Mouse (Mus musculus) heart, embryonic 11.5 days (tissue): ENCODE results near the gene H2al1g. TPM values are rescaled to one million over a fixed set of nuclear protein-coding genes. Genes with fewer than 3 reads are reported as not detected.

Experiments
- ATAC-seq: fragments of 200-750 bp; cut with Nextera tagmentation; replicated peaks from 2 replicates; pipeline ENCODE4 v1.8.0; 2017; ENCODE audit warnings: moderate library complexity; ENCODE audit not compliant: insufficient number of reproducible peaks, low FRiP score, low TSS enrichment
- H3K27ac ChIP-seq: fragments of 300-500 bp; sonication (generic); 2 replicates; pipeline ENCODE4 v1.5.1; 2014; ENCODE audit warnings: mild to moderate bottlenecking, low read depth, low read length
- H3K27me3 ChIP-seq: fragments of 300-500 bp; sonication (generic); 2 replicates; pipeline ENCODE4 v1.6.1; 2014; ENCODE audit warnings: mild to moderate bottlenecking, low read length, mixed read lengths; ENCODE audit not compliant: control insufficient read depth, insufficient read depth
- H3K36me3 ChIP-seq: fragments of 300-500 bp; sonication (generic); 2 replicates; pipeline ENCODE4 v1.6.1; 2014; ENCODE audit warnings: mild to moderate bottlenecking, low read length, moderate library complexity, mixed read lengths; ENCODE audit not compliant: control insufficient read depth, insufficient read depth
- H3K4me1 ChIP-seq: fragments of 300-500 bp; sonication (generic); 2 replicates; pipeline ENCODE4 v1.6.1; 2014; ENCODE audit warnings: low read length; ENCODE audit not compliant: control insufficient read depth, insufficient read depth
- H3K4me2 ChIP-seq: fragments of 300-500 bp; sonication (generic); 2 replicates; pipeline ENCODE4 v1.6.1; 2014; ENCODE audit warnings: mild to moderate bottlenecking, moderate library complexity
- H3K4me3 ChIP-seq: fragments of 300-500 bp; sonication (generic); 2 replicates; pipeline ENCODE4 v1.5.1; 2014; ENCODE audit warnings: low read depth, low read length
- H3K9ac ChIP-seq: fragments of 300-500 bp; sonication (generic); 2 replicates; pipeline ENCODE4 v1.6.1; 2014; ENCODE audit warnings: mild to moderate bottlenecking, low read depth, low read length, moderate library complexity
- H3K9me3 ChIP-seq: fragments of 300-500 bp; sonication (generic); replicated peaks from 2 replicates; pipeline ENCODE4 v1.6.1; 2016; ENCODE audit warnings: low read length; ENCODE audit not compliant: control insufficient read depth
- whole genome bisulfite sequencing: fragments of 180-500 bp; shearing (Covaris S2); extraction: QIAGEN DNeasy Blood & Tissue Kit; methylation state at CpG from one replicate; pipeline ENCODE4 v1.1.7; 2014; ENCODE audit not compliant: insufficient replicate concordance; 5-methylcytosine and 5-hydroxymethylcytosine counted together
- polyA plus RNA-seq: library from polyadenylated mRNA; unstranded; fragments of >200 nt; fragmentation: Nextera tagmentation; extraction: Ambion mirVana; gene quantifications from 2 replicates; pipeline ENCODE4 v1.2.1, GENCODE M21; 2014

Gene H2al1g
- polyA plus RNA-seq, 1 experiment from 2014 or later: not detected

GRCm38 (mm10) chrX:11360823-11361222 is 42.8 kb downstream of the H2al1g start:
- H3K4me2 ChIP-seq: no peak overlapping the region
- WGBS: 76% methylated on average over 6 of the region's 6 CpGs
- no peak overlapping the region for H3K4me3 ChIP-seq

GRCm38 (mm10) chrX:11361261-11361660 is 43.2 kb downstream of the H2al1g start:
- no peak for ATAC-seq
- Histone ChIP-seq H3K4me2 (no peak overlapping the region), H3K4me1 (no peaks in the 10 kb centered on the region), H3K9me3 (no peaks in the 10 kb centered on the region), H3K4me3 (no peak overlapping the region), H3K36me3 (no peaks in the 10 kb centered on the region), H3K27ac (no peak overlapping the region), H3K9ac (no peak overlapping the region), H3K27me3 (peaks cover 9% of the 10 kb centered on the region)
- 69% methylated on average over 2 of the region's 2 CpGs for WGBS

More at GRCm38 (mm10) chrX:11360823-11361222, 42.8 kb downstream of the H2al1g start:
- Histone ChIP-seq H3K9ac (no peak overlapping the region), H3K4me1 (no peaks in the 10 kb centered on the region), H3K27ac (no peak overlapping the region), H3K27me3 (peaks cover 9% of the 10 kb centered on the region), H3K36me3 (no peaks in the 10 kb centered on the region), H3K9me3 (no peaks in the 10 kb centered on the region)
- no peak for ATAC-seq

- Histone ChIP-seq H3K36me3 (no peaks in the 10 kb centered on the region), H3K27me3 (peaks cover 9% of the 10 kb centered on the region), H3K4me1 (no peaks in the 10 kb centered on the region), H3K9ac (no peak overlapping the region), H3K9me3 (no peaks in the 10 kb centered on the region), H3K4me3 (no peak overlapping the region), H3K27ac (no peak overlapping the region), H3K4me2 (no peak overlapping the region)
- 55% methylated on average over 6 of the region's 6 CpGs for WGBS
- no peak for ATAC-seq
These were observed 45.8 kb downstream of the H2al1g start for GRCm38 (mm10) chrX:11363890-11364289.

GRCm38 (mm10) chrX:11365151-11365550 is 47.1 kb downstream of the H2al1g start:
- Histone ChIP-seq H3K27me3 (peaks cover 7% of the 10 kb centered on the region), H3K9me3 (no peaks in the 10 kb centered on the region), H3K27ac (no peak overlapping the region), H3K4me1 (no peaks in the 10 kb centered on the region), H3K4me2 (no peak overlapping the region), H3K36me3 (no peaks in the 10 kb centered on the region), H3K9ac (no peak overlapping the region), H3K4me3 (no peak overlapping the region)
- 68% methylated on average over 12 of the region's 12 CpGs for WGBS
- no peak for ATAC-seq

Other genes starting within 250 kb of the H2al1g start
- not detected in 2 replicates for gene H2al1a, start 19.0 kb upstream of the H2al1g start, polyA plus RNA-seq
- gene H2al1b, start 15.8 kb upstream of the H2al1g start, polyA plus RNA-seq: not detected in 2 replicates
- gene H2al1c, start 12.6 kb upstream of the H2al1g start, polyA plus RNA-seq: not detected in 2 replicates
- not detected in 2 replicates for gene H2al1d, start 9.4 kb upstream of the H2al1g start, polyA plus RNA-seq
- gene H2al1e, start 6.3 kb upstream of the H2al1g start, polyA plus RNA-seq: not detected in 2 replicates
- gene H2al1f, start 3.1 kb upstream of the H2al1g start, polyA plus RNA-seq: not detected in 2 replicates
- not detected in 2 replicates for gene H2al1h, start 3.2 kb downstream of the H2al1g start, polyA plus RNA-seq
- gene H2al1i, start 6.4 kb downstream of the H2al1g start, polyA plus RNA-seq: not detected in 2 replicates
- gene H2al1j, start 9.6 kb downstream of the H2al1g start, polyA plus RNA-seq: not detected in 2 replicates